Mouse (Mus musculus) forebrain, embryonic 11.5 days (tissue): ENCODE results near the gene Incenp. TPM values are rescaled to one million over a fixed set of nuclear protein-coding genes. Genes with fewer than 3 reads are reported as not detected.

Experiments used
- ATAC-seq: fragments of 200-750 bp; cut with Nextera tagmentation; replicated peaks from 2 replicates; pipeline ENCODE4 v1.8.0; 2017; ENCODE audit warnings: moderate TSS enrichment; ENCODE audit not compliant: low FRiP score
- DNase-seq: peaks from one replicate; pipeline ENCODE4 v3.0.0-alpha.2; 2017; ENCODE audit warnings: low spot score
- H3K27ac ChIP-seq: fragments of 300-500 bp; sonication (generic); 2 replicates; pipeline ENCODE4 v1.5.1; 2014; ENCODE audit warnings: low read depth, low read length
- H3K27me3 ChIP-seq: fragments of 300-500 bp; sonication (generic); 2 replicates; pipeline ENCODE4 v1.6.1; 2014; ENCODE audit warnings: mild to moderate bottlenecking, low read length, mixed read lengths; ENCODE audit not compliant: control insufficient read depth, insufficient read depth
- H3K36me3 ChIP-seq: fragments of 300-500 bp; sonication (generic); 2 replicates; pipeline ENCODE4 v1.6.1; 2014; ENCODE audit warnings: mild to moderate bottlenecking, low read length, moderate library complexity, mixed read lengths; ENCODE audit not compliant: control insufficient read depth, insufficient read depth
- H3K4me1 ChIP-seq: fragments of 300-500 bp; sonication (generic); replicated peaks from 2 replicates; pipeline ENCODE4 v1.6.1; 2014; ENCODE audit warnings: low read length, mixed read lengths; ENCODE audit not compliant: control insufficient read depth, insufficient read depth
- H3K4me2 ChIP-seq: fragments of 300-500 bp; sonication (generic); 2 replicates; pipeline ENCODE4 v1.6.1; 2014; ENCODE audit warnings: low read depth, mild to moderate bottlenecking, low read length, moderate library complexity, mixed read lengths; ENCODE audit not compliant: severe bottlenecking
- H3K4me3 ChIP-seq: fragments of 300-500 bp; sonication (generic); 2 replicates; pipeline ENCODE4 v1.5.1; 2014; ENCODE audit warnings: low read depth, low read length
- H3K9ac ChIP-seq: fragments of 300-500 bp; sonication (generic); 2 replicates; pipeline ENCODE4 v1.6.1; 2014; ENCODE audit warnings: low read length
- H3K9me3 ChIP-seq: fragments of 300-500 bp; sonication (generic); 2 replicates; pipeline ENCODE4 v1.6.1; 2016; ENCODE audit warnings: low read length, mixed read lengths; ENCODE audit not compliant: control insufficient read depth
- WGBS: fragments of 180-500 bp; shearing (Covaris S2); extraction: QIAGEN DNeasy Blood & Tissue Kit; methylation state at CpG from one replicate; pipeline ENCODE4 v1.1.7; 2014; 5-methylcytosine and 5-hydroxymethylcytosine counted together
- polyA plus RNA-seq: library from polyadenylated mRNA; unstranded; fragments of >200 nt; fragmentation: Nextera tagmentation; extraction: Ambion mirVana; gene quantifications from 2 replicates; pipeline ENCODE4 v1.2.1, GENCODE M21; 2014

Incenp gene
- polyA plus RNA-seq, 1 experiment from 2014 or later: 133 TPM

DNA sequence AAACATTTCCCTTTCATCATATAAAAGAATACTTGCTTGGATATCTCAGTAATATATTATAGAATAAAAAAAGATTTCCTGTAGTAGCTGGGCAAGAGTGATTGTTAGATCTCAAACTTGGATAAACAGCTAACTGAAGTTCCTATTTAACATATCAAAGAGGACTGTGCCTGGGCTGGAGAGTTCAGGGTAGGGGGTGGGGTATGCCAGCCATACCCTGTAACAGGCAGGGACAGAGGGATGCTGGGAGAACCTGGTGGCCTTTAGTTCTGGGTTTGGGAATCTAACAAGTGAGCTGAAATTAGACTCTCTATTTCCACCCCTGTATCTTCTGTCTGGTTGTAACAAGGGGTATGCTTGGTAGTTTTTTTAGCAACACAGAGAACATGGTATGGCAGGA, 23.7 kb upstream of the Incenp start:
- DNase-seq: no peak
- no peaks in the 10 kb centered on the region for H3K36me3 ChIP-seq

DNA sequence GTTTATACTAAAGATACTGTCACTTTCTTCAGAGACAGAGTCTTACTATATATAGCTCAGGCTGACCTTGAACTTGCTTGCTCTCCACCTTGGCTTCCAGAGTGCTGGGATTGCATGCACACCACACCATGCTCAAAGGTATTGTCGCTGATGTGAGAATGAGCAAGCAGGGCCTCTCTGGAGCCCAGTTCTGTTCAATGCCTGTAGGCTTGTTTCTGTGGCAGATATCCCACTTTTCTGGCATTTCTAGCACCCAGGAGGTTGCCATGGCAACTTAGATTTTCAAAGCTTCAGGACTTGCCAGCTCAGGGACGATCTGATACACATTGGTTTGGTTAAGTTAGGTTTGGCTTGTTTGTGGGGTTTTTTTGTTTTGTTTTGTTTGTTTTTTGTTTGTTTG, 22.9 kb upstream of the Incenp start:
- Histone ChIP-seq H3K36me3 (no peaks in the 10 kb centered on the region), H3K4me3 (no peak overlapping the region), H3K9ac (no peak overlapping the region), H3K4me1 (peaks cover 5% of the 10 kb centered on the region; the same call in 1 of the 2 replicates), H3K4me2 (no peak overlapping the region), H3K27me3 (no peaks in the 10 kb centered on the region), H3K9me3 (no peaks in the 10 kb centered on the region), H3K27ac (no peak overlapping the region)
- WGBS: 31% methylated on average over 2 of the region's 2 CpGs
- DNase-seq: no peak
- ATAC-seq: 0 out of 2 replicates have a peak, but pooled peaks have one; percentile 30

More for the DNA sequence above, 23.7 kb upstream of the Incenp start:
- H3K4me2 ChIP-seq: no peak overlapping the region
- ATAC-seq: 0 out of 2 replicates have a peak, but pooled peaks have one; percentile 49
- H3K27me3 ChIP-seq: no peaks in the 10 kb centered on the region
- no peak overlapping the region for H3K27ac ChIP-seq
- H3K4me3 ChIP-seq: no peak overlapping the region
- no peaks in the 10 kb centered on the region for H3K9me3 ChIP-seq
- peaks cover 5% of the 10 kb centered on the region; the same call in 1 of the 2 replicates for H3K4me1 ChIP-seq
- H3K9ac ChIP-seq: no peak overlapping the region

DNA sequence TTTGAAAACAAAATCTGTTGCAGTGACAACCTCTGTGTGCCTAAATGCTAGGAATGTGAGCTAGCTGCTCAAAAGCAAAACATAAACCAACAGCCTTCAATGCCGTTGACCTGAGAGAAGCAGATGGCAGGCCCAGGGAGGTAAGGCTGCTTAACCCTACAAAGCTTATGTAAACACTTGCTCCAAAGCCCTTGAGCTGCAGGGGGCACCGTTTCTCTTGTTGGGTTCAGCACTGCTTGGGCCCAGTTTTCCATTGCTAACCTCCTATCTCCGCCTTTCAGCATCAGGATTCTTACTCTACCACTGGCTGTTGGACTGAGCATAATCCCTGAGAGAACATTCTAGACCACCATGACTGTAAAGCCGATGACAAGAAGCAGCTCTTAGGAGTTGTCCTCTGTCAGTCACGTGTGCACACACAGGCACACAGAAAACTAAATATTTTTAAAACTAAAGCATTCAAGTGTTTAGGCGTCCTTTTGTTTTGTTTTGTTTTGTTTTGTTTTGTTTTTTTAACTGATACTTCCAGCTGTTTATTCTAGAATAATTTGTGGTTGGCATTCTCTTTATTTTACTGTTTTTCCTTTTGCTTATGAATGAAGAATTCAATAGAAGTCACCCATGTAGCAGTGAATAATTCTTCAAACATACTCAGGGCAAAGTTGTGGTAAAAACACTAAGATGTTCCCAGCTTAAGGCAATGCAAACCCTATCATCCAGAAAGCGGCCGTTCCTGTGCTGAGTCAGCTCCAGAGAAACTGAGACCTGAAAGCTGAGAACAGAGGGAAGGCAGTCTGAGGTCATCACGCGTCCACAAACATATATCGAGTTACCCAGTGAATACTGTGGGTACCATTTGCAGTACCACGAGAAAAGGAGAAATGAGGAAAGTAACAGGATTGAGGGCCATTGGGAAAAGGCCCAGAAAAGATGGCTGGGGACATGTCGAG, 21.8 kb upstream of the Incenp start:
- H3K4me1 ChIP-seq: peaks cover 5% of the 10 kb centered on the region; the same call in 1 of the 2 replicates
- WGBS: 58% methylated on average over 13 of the region's 13 CpGs
- H3K9ac ChIP-seq: no peak overlapping the region
- H3K27ac ChIP-seq: no peak overlapping the region
- no peak for ATAC-seq
- H3K4me2 ChIP-seq: no peak overlapping the region
- no peaks in the 10 kb centered on the region for H3K36me3 ChIP-seq
- no peaks in the 10 kb centered on the region for H3K9me3 ChIP-seq
- no peak for DNase-seq
- no peak overlapping the region for H3K4me3 ChIP-seq
- no peaks in the 10 kb centered on the region for H3K27me3 ChIP-seq

DNA sequence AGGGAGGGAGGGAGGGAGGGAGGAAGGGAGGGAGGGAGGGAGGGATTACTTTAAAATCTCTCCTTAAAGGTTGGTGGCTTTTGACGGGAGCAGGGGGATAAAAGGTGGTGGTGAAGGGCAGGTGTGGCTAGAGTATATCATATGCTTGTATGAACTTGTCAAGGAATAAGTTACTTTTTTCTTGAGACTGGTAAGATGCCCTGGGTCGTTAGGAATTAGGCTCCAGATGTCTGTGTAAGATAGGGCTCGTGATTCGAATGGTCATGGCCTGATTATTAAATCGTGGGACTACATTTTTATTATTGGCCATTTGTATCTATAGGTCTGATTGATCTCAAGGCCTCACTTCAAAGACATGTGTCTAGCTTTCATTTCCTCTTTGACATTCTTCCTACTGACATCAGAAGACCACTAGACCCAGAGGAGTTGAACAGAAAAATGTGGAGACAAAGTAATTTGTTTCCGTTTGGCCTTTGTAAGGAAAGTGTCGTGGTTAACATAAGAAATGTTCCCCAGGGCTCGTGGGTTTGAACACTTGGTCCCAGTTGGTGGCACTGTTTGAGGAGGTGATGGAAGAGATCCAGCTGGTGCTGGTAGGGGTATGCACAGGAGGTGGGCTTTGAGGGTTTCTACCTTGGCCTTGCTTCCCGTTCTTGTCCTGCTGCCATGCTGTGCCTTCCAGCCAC, 19.0 kb upstream of the Incenp start:
- ATAC-seq (no peak), DNase-seq (no peak)
- no peak overlapping the region for H3K4me3 ChIP-seq
- no peak overlapping the region for H3K9ac ChIP-seq
- no peaks in the 10 kb centered on the region for H3K27me3 ChIP-seq
- H3K36me3 ChIP-seq: no peaks in the 10 kb centered on the region
- peaks cover 3% of the 10 kb centered on the region; the same call in 1 of the 2 replicates for H3K4me1 ChIP-seq
- no peak overlapping the region for H3K27ac ChIP-seq
- no peak overlapping the region for H3K4me2 ChIP-seq
- no peaks in the 10 kb centered on the region for H3K9me3 ChIP-seq
- WGBS: 68% methylated on average over 9 of the region's 9 CpGs

DNA sequence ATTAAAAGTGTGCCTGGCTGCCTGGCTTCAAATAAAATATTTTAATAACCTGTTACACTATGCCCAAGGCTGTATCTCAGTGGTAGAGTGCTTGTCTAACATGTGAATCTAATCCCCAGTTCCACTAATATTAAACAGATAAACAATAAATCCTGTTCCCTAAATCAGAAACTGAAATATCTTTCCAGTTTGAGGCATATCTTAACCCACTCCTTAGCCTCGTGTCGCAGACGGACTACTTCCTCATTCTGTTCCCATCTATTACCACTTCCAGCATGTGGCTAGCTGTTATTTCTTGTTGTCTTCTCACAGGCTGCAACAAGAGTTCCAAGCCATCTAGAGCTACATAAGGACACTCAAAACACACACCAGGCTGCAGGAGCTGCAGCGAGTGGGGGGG, 18.4 kb upstream of the Incenp start:
- H3K9me3 ChIP-seq: no peaks in the 10 kb centered on the region
- ATAC-seq (no peak), DNase-seq (no peak)
- H3K4me2 ChIP-seq: no peak overlapping the region
- no peaks in the 10 kb centered on the region for H3K36me3 ChIP-seq
- no peaks in the 10 kb centered on the region for H3K27me3 ChIP-seq
- no peak overlapping the region for H3K27ac ChIP-seq
- no peak overlapping the region for H3K9ac ChIP-seq
- peaks cover 3% of the 10 kb centered on the region; the same call in 1 of the 2 replicates for H3K4me1 ChIP-seq
- WGBS: 77% methylated on average over 4 of the region's 4 CpGs
- H3K4me3 ChIP-seq: no peak overlapping the region

DNA sequence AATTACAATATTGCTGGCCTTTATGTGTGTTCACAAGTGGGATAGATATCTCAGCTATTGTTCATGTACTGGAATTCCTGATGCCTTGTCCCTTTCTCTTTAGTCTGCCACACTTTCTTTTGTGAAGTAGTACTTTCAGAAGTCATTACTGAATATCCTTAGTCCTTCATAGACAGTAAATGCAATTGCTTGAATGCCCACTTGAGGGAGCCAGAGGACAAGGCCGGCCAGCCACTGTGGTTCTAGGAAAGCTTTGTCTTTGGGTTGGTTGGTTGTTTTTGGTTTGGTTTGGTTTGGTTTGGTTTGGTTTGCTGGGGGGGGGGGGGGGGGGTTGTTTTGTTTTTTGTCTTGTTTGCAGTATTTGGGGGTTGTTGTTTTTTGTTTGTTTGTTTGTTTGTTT, 16.6 kb upstream of the Incenp start:
- WGBS: 4% methylated on average over 1 of the region's 1 CpGs
- H3K27me3 ChIP-seq: no peaks in the 10 kb centered on the region
- H3K4me3 ChIP-seq: no peak overlapping the region
- H3K9ac ChIP-seq: no peak overlapping the region
- no peaks in the 10 kb centered on the region for H3K9me3 ChIP-seq
- ATAC-seq (0 out of 2 replicates have a peak, but pooled peaks have one; percentile 51), DNase-seq (peak; percentile 82)
- H3K4me2 ChIP-seq: no peak overlapping the region
- no peaks in the 10 kb centered on the region for H3K4me1 ChIP-seq
- no peak overlapping the region for H3K27ac ChIP-seq
- no peaks in the 10 kb centered on the region for H3K36me3 ChIP-seq

DNA sequence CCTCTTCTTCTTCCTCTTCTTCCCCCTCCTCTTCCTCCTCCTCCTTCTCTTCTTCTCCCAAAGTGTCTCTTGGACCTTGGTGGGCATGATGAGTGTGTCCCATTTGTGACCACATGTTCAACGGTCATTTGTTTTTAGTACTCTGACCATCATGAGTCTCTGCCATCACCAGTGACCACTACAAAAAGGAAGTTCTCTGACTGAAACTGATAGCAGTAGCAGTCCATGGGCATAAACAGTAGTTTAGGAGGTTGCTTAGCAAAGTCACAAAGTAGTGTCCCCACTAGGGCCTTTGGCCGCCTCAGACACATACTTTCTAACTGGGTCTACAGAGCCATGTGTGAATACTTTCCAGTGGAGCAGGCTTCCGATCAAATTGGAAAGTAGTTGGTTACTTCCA, 15.0 kb upstream of the Incenp start:
- WGBS: 86% methylated on average over 3 of the region's 3 CpGs
- ATAC-seq: no peak
- no peak overlapping the region for H3K27ac ChIP-seq
- H3K9me3 ChIP-seq: no peaks in the 10 kb centered on the region
- no peaks in the 10 kb centered on the region for H3K36me3 ChIP-seq
- H3K4me1 ChIP-seq: no peaks in the 10 kb centered on the region
- no peak overlapping the region for H3K4me3 ChIP-seq
- no peaks in the 10 kb centered on the region for H3K27me3 ChIP-seq
- H3K9ac ChIP-seq: no peak overlapping the region
- DNase-seq: no peak
- H3K4me2 ChIP-seq: no peak overlapping the region

DNA sequence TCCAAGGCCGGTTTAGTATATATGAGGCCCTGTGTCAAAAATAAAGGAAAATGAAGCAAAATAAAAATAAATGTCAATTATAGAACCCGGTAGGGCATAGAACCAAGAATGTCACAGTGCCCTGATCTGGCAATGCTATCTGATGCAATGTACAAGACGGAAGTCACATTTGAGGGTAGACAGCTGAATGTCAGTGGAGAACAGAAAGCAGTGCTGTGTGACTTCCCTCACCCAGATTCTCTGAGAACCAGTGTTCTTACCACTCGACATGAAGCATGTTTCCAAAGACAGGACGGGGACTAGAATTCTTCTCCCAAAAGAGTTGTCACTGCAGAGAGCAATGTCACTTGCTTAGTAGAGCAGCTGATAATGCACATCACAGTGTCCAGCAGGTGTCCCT, 14.4 kb upstream of the Incenp start:
- WGBS: 80% methylated on average over 5 of the region's 5 CpGs
- H3K4me2 ChIP-seq: no peak overlapping the region
- no peaks in the 10 kb centered on the region for H3K4me1 ChIP-seq

More for the DNA sequence above, 14.4 kb upstream of the Incenp start:
- Histone ChIP-seq H3K27ac (no peak overlapping the region), H3K9ac (no peak overlapping the region), H3K36me3 (no peaks in the 10 kb centered on the region), H3K9me3 (no peaks in the 10 kb centered on the region), H3K27me3 (no peaks in the 10 kb centered on the region), H3K4me3 (no peak overlapping the region)
- DNase-seq: no peak
- ATAC-seq: no peak
